Mouse (Mus musculus) midbrain, postnatal 0 days (tissue): ENCODE measurements at regions not wholly inside any gene's neighbourhood (a gene's known extent, or its start where the extent isn't known, plus 50 kb on each side); places are given as distances from the start of the nearest gene placed in this dataset.

Experiments
- ATAC-seq: fragments of 200-750 bp; cut with Nextera tagmentation; 2 replicates; pipeline ENCODE4 v1.8.0; 2017; ENCODE audit warnings: moderate number of reproducible peaks, mild to moderate bottlenecking, moderate TSS enrichment, moderate library complexity; ENCODE audit not compliant: low FRiP score
- DNase-seq: peaks from one replicate; pipeline ENCODE4 v3.0.0-alpha.2; 2015; ENCODE audit warnings: low spot score
- H3K27ac ChIP-seq: fragments of 300-500 bp; sonication (generic); 2 replicates; pipeline ENCODE4 v1.5.1; 2014; ENCODE audit warnings: low read depth, mild to moderate bottlenecking, low read length, mixed read lengths
- H3K27me3 ChIP-seq: fragments of 300-500 bp; sonication (generic); 2 replicates; pipeline ENCODE4 v1.6.1; 2014; ENCODE audit warnings: low read length, control low read depth, mixed read lengths; ENCODE audit not compliant: insufficient read depth
- H3K36me3 ChIP-seq: fragments of 300-500 bp; sonication (generic); 2 replicates; pipeline ENCODE4 v1.6.1; 2014; ENCODE audit warnings: low read length, control low read depth, mixed read lengths; ENCODE audit not compliant: insufficient read depth
- H3K4me1 ChIP-seq: fragments of 300-500 bp; sonication (generic); 2 replicates; pipeline ENCODE4 v1.6.1; 2014; ENCODE audit warnings: mild to moderate bottlenecking, control low read depth, antibody characterized with exemption, low read length, mixed read lengths; ENCODE audit not compliant: insufficient read depth
- H3K4me2 ChIP-seq: fragments of 300-500 bp; sonication (generic); 2 replicates; pipeline ENCODE4 v1.6.1; 2014; ENCODE audit warnings: low read depth, mild to moderate bottlenecking, low read length, mixed read lengths; ENCODE audit not compliant: poor library complexity, severe bottlenecking
- H3K4me3 ChIP-seq: fragments of 300-500 bp; sonication (generic); 2 replicates; pipeline ENCODE4 v1.5.1; 2014; ENCODE audit warnings: low read depth, mild to moderate bottlenecking, low read length, moderate library complexity
- H3K9ac ChIP-seq: fragments of 300-500 bp; sonication (generic); replicated peaks from 2 replicates; pipeline ENCODE4 v1.6.1; 2014; ENCODE audit warnings: mild to moderate bottlenecking, low read length, moderate library complexity, mixed read lengths; ENCODE audit not compliant: poor library complexity, severe bottlenecking
- H3K9me3 ChIP-seq: fragments of 300-500 bp; sonication (generic); 2 replicates; pipeline ENCODE4 v1.6.1; 2016; ENCODE audit warnings: low read length, control low read depth
- CTCF ChIP-seq: IDR thresholded peaks from 2 replicates; pipeline ENCODE4 v1.5.1; 2016; ENCODE audit warnings: antibody characterized with exemption, mild to moderate bottlenecking
- WGBS: fragments of 180-500 bp; shearing (Covaris S2); extraction: QIAGEN DNeasy Blood & Tissue Kit; methylation state at CpG from one replicate; pipeline ENCODE4 v1.1.7; 2014; 5-methylcytosine and 5-hydroxymethylcytosine counted together

- H3K9ac ChIP-seq = no peak overlapping the region
- H3K27ac ChIP-seq = no peak overlapping the region
- no peaks in the 10 kb centered on the region for H3K36me3 ChIP-seq
- H3K9me3 ChIP-seq = no peaks in the 10 kb centered on the region
- no peak overlapping the region for H3K4me3 ChIP-seq
- no peaks in the 10 kb centered on the region; the same call in 1 of the 2 replicates for H3K27me3 ChIP-seq
- TF ChIP-seq CTCF = no peak
- DNase-seq (no peak), ATAC-seq (no peak)
- no peak overlapping the region for H3K4me2 ChIP-seq
- 54% methylated on average over 4 of the region's 4 CpGs for WGBS
- H3K4me1 ChIP-seq = no peaks in the 10 kb centered on the region
These were observed 77.4 kb upstream of the Pja1 start for GRCm38 (mm10) chrX:99548284-99549019.

- H3K9ac ChIP-seq = no peak overlapping the region
- DNase-seq (no peak), ATAC-seq (no peak)
- H3K27ac ChIP-seq = no peak overlapping the region
- no peak overlapping the region for H3K4me2 ChIP-seq
- H3K4me1 ChIP-seq = no peaks in the 10 kb centered on the region
- H3K9me3 ChIP-seq = no peaks in the 10 kb centered on the region
- no peaks in the 10 kb centered on the region for H3K36me3 ChIP-seq
- no peak for TF ChIP-seq CTCF
- WGBS = 88% methylated on average over 4 of the region's 4 CpGs
- H3K27me3 ChIP-seq = peaks cover 4% of the 10 kb centered on the region; the same call in 1 of the 2 replicates
- no peak overlapping the region for H3K4me3 ChIP-seq
These were observed 73.3 kb upstream of the Pja1 start for GRCm38 (mm10) chrX:99544410-99544809.

- H3K9me3 ChIP-seq = no peaks in the 10 kb centered on the region
- H3K36me3 ChIP-seq = no peaks in the 10 kb centered on the region
- no peak overlapping the region for H3K4me3 ChIP-seq
- H3K4me2 ChIP-seq = no peak overlapping the region
- no peak overlapping the region for H3K9ac ChIP-seq
- 91% methylated on average over 3 of the region's 3 CpGs for WGBS
- no peak overlapping the region for H3K27ac ChIP-seq
- H3K27me3 ChIP-seq = peaks cover 4% of the 10 kb centered on the region; the same call in 1 of the 2 replicates
- no peaks in the 10 kb centered on the region for H3K4me1 ChIP-seq
- DNase-seq = peak; percentile 7
- no peak for TF ChIP-seq CTCF
- ATAC-seq = no peak
These were observed 70.8 kb upstream of the Pja1 start for GRCm38 (mm10) chrX:99541916-99542315.

- no peak overlapping the region for H3K9ac ChIP-seq
- DNase-seq (peak; percentile 82), ATAC-seq (peak; percentile 80)
- H3K27ac ChIP-seq = no peak overlapping the region
- no peak overlapping the region for H3K4me3 ChIP-seq
- 46% methylated on average over 6 of the region's 6 CpGs for WGBS
- H3K4me1 ChIP-seq = no peaks in the 10 kb centered on the region
- no peaks in the 10 kb centered on the region for H3K36me3 ChIP-seq
- H3K9me3 ChIP-seq = no peaks in the 10 kb centered on the region
- TF ChIP-seq CTCF = no peak
- H3K27me3 ChIP-seq = peaks cover 8% of the 10 kb centered on the region; the same call in 1 of the 2 replicates
- H3K4me2 ChIP-seq = no peak overlapping the region
These were observed 69.1 kb upstream of the Pja1 start for GRCm38 (mm10) chrX:99540087-99540576.

DNA sequence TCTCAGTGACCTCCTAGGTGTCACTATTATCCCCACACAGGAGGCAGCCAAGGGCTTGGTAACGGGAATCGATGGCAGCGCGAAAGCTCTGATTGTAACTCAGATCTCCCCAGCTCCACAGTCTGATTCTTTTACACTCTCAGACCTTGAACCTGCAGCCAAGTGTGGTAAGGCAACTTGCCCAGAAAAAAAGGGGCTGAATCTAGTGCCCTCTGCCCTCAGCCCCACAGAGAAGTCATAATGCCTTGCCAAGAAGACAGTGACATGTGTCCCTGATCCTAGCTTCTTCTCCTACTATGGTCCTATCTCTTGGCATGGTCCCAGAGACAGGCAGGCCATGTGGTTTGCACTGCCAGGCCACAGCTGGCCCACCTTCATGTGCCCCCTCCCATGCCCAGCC lies 68.6 kb upstream of the Pja1 start:
- no peak overlapping the region for H3K9ac ChIP-seq
- WGBS = 66% methylated on average over 4 of the region's 4 CpGs
- H3K9me3 ChIP-seq = no peaks in the 10 kb centered on the region
- no peaks in the 10 kb centered on the region for H3K36me3 ChIP-seq
- no peak overlapping the region for H3K4me2 ChIP-seq
- no peaks in the 10 kb centered on the region for H3K4me1 ChIP-seq
- TF ChIP-seq CTCF = no peak
- H3K27me3 ChIP-seq = peaks cover 8% of the 10 kb centered on the region; the same call in 1 of the 2 replicates
- H3K27ac ChIP-seq = no peak overlapping the region
- ATAC-seq (no peak; the same call in 1 of the 2 replicates), DNase-seq (no peak)
- H3K4me3 ChIP-seq = no peak overlapping the region

DNA sequence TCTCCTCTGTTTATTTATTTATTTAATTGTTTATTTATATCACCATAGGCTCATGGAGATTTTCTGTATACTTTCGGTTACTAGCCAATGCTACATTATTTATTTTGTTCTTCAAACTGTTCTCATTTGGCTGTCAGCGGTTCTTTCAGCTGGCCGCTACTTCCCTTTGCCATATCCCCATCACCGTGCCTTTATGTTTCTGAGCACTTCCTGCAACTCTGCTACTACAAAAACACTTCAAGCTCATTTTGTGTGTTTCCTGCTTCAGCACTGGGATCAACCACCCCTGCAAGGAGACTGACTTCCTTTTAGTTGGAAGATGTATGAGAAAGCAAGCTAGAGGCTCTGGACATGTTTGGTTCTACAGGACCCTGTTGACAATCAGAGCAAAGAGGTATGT lies 66.7 kb upstream of the Pja1 start:
- Histone ChIP-seq H3K4me3 (no peak overlapping the region), H3K27ac (no peak overlapping the region), H3K4me1 (no peaks in the 10 kb centered on the region), H3K36me3 (no peaks in the 10 kb centered on the region), H3K9me3 (no peaks in the 10 kb centered on the region), H3K9ac (no peak overlapping the region), H3K27me3 (peaks cover 17% of the 10 kb centered on the region; the same call in 1 of the 2 replicates), H3K4me2 (no peak overlapping the region)
- ATAC-seq (no peak), DNase-seq (no peak)
- TF ChIP-seq CTCF = no peak
- 77% methylated on average over 4 of the region's 4 CpGs for WGBS
